Mouse (Mus musculus): ENCODE measurements at regions not wholly inside any gene's neighbourhood (a gene's known extent, or its start where the extent isn't known, plus 50 kb on each side); places are given as distances from the start of the nearest gene placed in this dataset.

DNA sequence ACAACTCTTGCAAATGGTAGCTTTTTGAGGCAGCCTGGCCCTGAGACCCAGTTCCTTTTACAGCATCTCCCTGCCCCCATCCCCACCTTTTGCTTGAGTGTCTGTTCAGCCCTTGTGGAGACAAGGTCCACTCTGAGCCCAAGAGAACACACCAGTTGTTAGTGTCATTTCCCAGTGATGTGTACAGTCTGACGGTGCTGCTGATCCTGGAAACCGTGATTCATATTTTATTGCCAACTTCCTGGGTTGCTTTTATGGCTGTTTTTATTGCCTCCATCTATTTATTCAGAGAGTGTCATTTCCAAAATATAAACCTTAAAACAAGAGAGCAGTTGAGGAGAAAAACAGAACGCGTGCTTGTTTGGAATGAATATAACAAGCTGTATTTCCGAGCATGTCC is 309.6 kb upstream of the Isl1 start:
- no peak for TF ChIP-seq SIN3A (IDR thresholded peaks at IDR 0.05; ENCODE audit: low read length)
- no peak for DNase-seq (ENCODE audit: extremely low read depth)
- H3K9ac ChIP-seq (ENCODE audit: insufficient read depth, low read depth), result no peak overlapping the region
- no peaks in the 10 kb centered on the region for H3K27me3 ChIP-seq (replicated peaks)
- in situ Hi-C loops (cut with MboI; ENCODE audit: low pct_ligation_motif_present, low pct_unique_long_range_greater_than_20kb, low sequenced_read_pairs) (no loop called here), dilution Hi-C loops (cut with MboI; ENCODE audit: extremely low pct_ligation_motif_present, extremely low pct_unique_long_range_greater_than_20kb, low sequenced_read_pairs) (no loop called here)
- H3K4me2 ChIP-seq (ENCODE audit: insufficient read depth, low read depth, poor library complexity, severe bottlenecking), result no peak overlapping the region
- H3K4me1 ChIP-seq (ENCODE audit: control insufficient read depth in 1 of 2, insufficient read depth in 2 of 2), result no peaks in the 10 kb centered on the region
- H3K79me2 ChIP-seq (replicated peaks; ENCODE audit: control insufficient read depth, extremely low read depth, insufficient read depth, poor library complexity, severe bottlenecking), result no peaks in the 10 kb centered on the region
- H3K9me3 ChIP-seq (replicated peaks; ENCODE audit: low read length), result peaks cover 32% of the 10 kb centered on the region
- H3K36me3 ChIP-seq (replicated peaks in 1 of 2; ENCODE audit: control insufficient read depth in 1 of 2, insufficient read depth in 1 of 2, low read length in 1 of 2), result no peaks in the 10 kb centered on the region
- no peak overlapping the region for H3K27ac ChIP-seq (ENCODE audit: insufficient read depth, low read depth)
- H3K4me3 ChIP-seq (replicated peaks in 1 of 3; ENCODE audit: low read depth in 2 of 3, low read length in 2 of 3, poor library complexity in 1 of 3), result no peak overlapping the region

DNA sequence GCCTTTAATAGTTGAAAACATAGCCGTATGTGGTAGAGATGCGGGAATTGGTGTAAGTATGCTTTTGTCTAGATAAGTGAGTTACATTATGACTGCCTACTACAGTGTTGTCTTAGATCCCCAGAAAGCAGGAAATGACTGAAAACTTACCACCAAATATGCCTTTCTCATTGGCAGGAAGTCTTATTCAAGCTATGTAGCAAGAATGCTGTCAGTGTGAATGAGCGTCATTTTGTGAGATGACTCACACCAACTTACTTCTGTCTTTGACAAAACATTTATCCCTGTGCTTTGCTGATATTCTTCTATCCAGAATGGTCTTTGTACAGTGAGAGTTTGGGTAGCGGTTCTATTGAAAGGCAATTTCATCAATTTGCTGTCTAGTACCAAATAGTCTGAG is 286.9 kb upstream of the Isl1 start:
- TF ChIP-seq ZC3H11A (IDR thresholded peaks at IDR 0.05; ENCODE audit: low read depth, low read length) (no peak), E2F4 (IDR thresholded peaks at IDR 0.05; ENCODE audit: insufficient replicate concordance, low read depth, low read length) (no peak), PAX5 (IDR thresholded peaks at IDR 0.05; ENCODE audit: low read length) (no peak), MYC (IDR thresholded peaks at IDR 0.05; ENCODE audit: low read depth, low read length) (no peak), CHD1 (IDR thresholded peaks at IDR 0.05; ENCODE audit: low read depth, low read length) (no peak), MXI1 (IDR thresholded peaks at IDR 0.05; ENCODE audit: low read depth, low read length) (no peak), BHLHE40 (IDR thresholded peaks at IDR 0.05; ENCODE audit: low read depth, low read length) (no peak), ZKSCAN1 (IDR thresholded peaks at IDR 0.05; ENCODE audit: borderline replicate concordance, low read depth, low read length) (no peak), ELF1 (IDR thresholded peaks at IDR 0.05; ENCODE audit: low read depth, low read length) (no peak), NRF1 (IDR thresholded peaks at IDR 0.05; ENCODE audit: low read depth, low read length) (no peak), USF2 (conservative IDR thresholded peaks at IDR 0.05; ENCODE audit: low read depth, low read length) (no peak), ETS1 (conservative IDR thresholded peaks at IDR 0.05; ENCODE audit: low read depth, low read length) (no peak), EP300 (IDR thresholded peaks at IDR 0.05; ENCODE audit: low read length) (no peak), MEF2A (IDR thresholded peaks at IDR 0.05; ENCODE audit: borderline replicate concordance, low read depth, low read length) (no peak), NELFE (IDR thresholded peaks at IDR 0.05; ENCODE audit: low read depth, low read length) (no peak), USF1 (IDR thresholded peaks at IDR 0.05; ENCODE audit: low read depth, low read length) (no peak), POLR2AphosphoS2 (IDR thresholded peaks at IDR 0.05; ENCODE audit: low read depth, low read length) (no peak), IRF4 (IDR thresholded peaks at IDR 0.05; ENCODE audit: low read depth, low read length) (no peak)
- Histone ChIP-seq H3K4me3 (replicated peaks in 1 of 3; ENCODE audit: low read depth in 2 of 3, low read length in 2 of 3, poor library complexity in 1 of 3) (no peak overlapping the region), H3K4me2 (ENCODE audit: insufficient read depth, low read depth, poor library complexity, severe bottlenecking) (no peak overlapping the region), H3K36me3 (replicated peaks in 1 of 2; ENCODE audit: control insufficient read depth in 1 of 2, insufficient read depth in 1 of 2, low read length in 1 of 2) (no peaks in the 10 kb centered on the region), H3K9ac (ENCODE audit: insufficient read depth, low read depth) (no peak overlapping the region), H3K79me2 (replicated peaks; ENCODE audit: control insufficient read depth, extremely low read depth, insufficient read depth, poor library complexity, severe bottlenecking) (no peaks in the 10 kb centered on the region), H3K4me1 (ENCODE audit: control insufficient read depth in 1 of 2, insufficient read depth in 2 of 2) (no peaks in the 10 kb centered on the region), H3K27me3 (replicated peaks) (no peaks in the 10 kb centered on the region), H3K27ac (ENCODE audit: insufficient read depth, low read depth) (no peak overlapping the region), H3K9me3 (replicated peaks; ENCODE audit: low read length) (peaks cover 41% of the 10 kb centered on the region)
- no peak for DNase-seq (ENCODE audit: extremely low read depth)
- in situ Hi-C loops (cut with MboI; ENCODE audit: low pct_ligation_motif_present, low pct_unique_long_range_greater_than_20kb, low sequenced_read_pairs), result no loop called here
- dilution Hi-C loops (cut with MboI; ENCODE audit: extremely low pct_ligation_motif_present, extremely low pct_unique_long_range_greater_than_20kb, low sequenced_read_pairs), result no loop called here

Data from CH12.LX (cell line).